Mouse (Mus musculus): ENCODE results near the gene Olfr1085. TPM values are rescaled to one million over a fixed set of nuclear protein-coding genes. Genes with fewer than 3 reads are reported as not detected.
"Not testable (repeated sequence)": the region's sequence is repeated elsewhere in the genome, so short reads cannot be mapped to it uniquely, and the experiment has no call there.

Gene Olfr1085
- polyA plus RNA-seq (2014; fragmentation: Nextera tagmentation; extraction: Ambion mirVana) = not detected in 2 replicates

DNA sequence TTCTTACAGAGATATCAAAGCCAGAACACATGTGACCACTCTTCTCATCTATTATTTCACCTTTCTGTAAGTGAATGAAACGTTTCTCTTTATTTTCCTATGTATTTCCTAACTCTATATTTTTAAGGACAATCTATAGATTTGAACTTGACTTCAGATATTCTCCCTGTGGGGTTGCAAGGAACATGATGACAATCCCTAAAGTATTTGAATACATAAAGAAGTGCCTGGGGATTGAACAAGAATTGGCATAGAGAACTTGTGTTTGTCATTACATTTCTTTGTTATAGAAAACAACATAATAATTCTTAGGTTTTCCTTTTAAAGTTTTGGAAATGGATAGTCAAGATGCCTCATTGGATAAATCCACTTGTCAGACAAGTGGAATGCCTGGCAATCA is at the start of gene Olfr1085:
Gene Olfr1085, minus strand, starts transcription at position 101 of the 400 bp plus-strand sequence.
- ATAC-seq (ENCODE audit: low FRiP score) (no peak), DNase-seq (ENCODE audit: low spot score) (no peak)
- Histone ChIP-seq H3K36me3 (ENCODE audit: control insufficient read depth, insufficient read depth, low read length) (no peaks in the 10 kb centered on the region), H3K4me1 (replicated peaks; ENCODE audit: control insufficient read depth, insufficient read depth, low read length) (no peaks in the 10 kb centered on the region), H3K27me3 (ENCODE audit: control insufficient read depth, insufficient read depth, low read length) (no peaks in the 10 kb centered on the region), H3K4me3 (ENCODE audit: low read depth, low read length) (no peak within 1 kb of the TSS), H3K4me2 (replicated peaks; ENCODE audit: low read depth, low read length) (no peak within 1 kb of the TSS), H3K9ac (ENCODE audit: low read depth, low read length) (no peak within 1 kb of the TSS), H3K27ac (ENCODE audit: low read depth, low read length) (no peak within 1 kb of the TSS), H3K9me3 (ENCODE audit: control insufficient read depth, low read length) (no peaks in the 10 kb centered on the region)
- 39% methylated on average over 1 of the region's 1 CpGs for WGBS

DNA sequence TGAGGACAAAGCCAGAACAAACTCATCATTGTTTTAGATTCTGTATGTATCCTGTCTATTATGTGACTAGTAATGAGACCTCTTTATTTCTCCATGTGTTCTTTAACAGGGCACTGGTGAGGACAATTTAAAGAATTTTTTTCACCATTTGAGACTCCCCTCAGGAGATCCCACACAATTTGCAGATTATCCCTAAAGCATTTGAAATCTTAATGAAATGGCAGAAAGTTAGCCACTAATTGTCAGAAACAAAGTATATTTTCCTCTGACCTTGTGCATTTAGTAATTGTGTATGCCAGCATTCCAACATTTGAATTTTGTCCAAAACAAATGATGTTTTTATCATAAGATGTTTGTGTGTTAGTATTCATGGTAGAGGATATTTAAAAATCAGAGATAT is 36.5 kb upstream of the Olfr1085 start, which contains the start of gene Olfr1087:
Gene Olfr1087, minus strand, starts transcription at position 101 of the 400 bp plus-strand sequence.
- no peak within 1 kb of the TSS for H3K9ac ChIP-seq (ENCODE audit: low read depth, low read length)
- DNase-seq (ENCODE audit: low spot score) (no peak), ATAC-seq (ENCODE audit: low FRiP score) (no peak)
- no peaks in the 10 kb centered on the region for H3K9me3 ChIP-seq (ENCODE audit: control insufficient read depth, low read length)
- H3K4me3 ChIP-seq (ENCODE audit: low read depth, low read length) = no peak within 1 kb of the TSS
- no peaks in the 10 kb centered on the region for H3K27me3 ChIP-seq (ENCODE audit: control insufficient read depth, insufficient read depth, low read length)
- no peak within 1 kb of the TSS for H3K27ac ChIP-seq (ENCODE audit: low read depth, low read length)
- H3K36me3 ChIP-seq (ENCODE audit: control insufficient read depth, insufficient read depth, low read length) = no peaks in the 10 kb centered on the region
- H3K4me2 ChIP-seq (replicated peaks; ENCODE audit: low read depth, low read length) = no peak within 1 kb of the TSS
- H3K4me1 ChIP-seq (replicated peaks; ENCODE audit: control insufficient read depth, insufficient read depth, low read length) = no peaks in the 10 kb centered on the region

DNA sequence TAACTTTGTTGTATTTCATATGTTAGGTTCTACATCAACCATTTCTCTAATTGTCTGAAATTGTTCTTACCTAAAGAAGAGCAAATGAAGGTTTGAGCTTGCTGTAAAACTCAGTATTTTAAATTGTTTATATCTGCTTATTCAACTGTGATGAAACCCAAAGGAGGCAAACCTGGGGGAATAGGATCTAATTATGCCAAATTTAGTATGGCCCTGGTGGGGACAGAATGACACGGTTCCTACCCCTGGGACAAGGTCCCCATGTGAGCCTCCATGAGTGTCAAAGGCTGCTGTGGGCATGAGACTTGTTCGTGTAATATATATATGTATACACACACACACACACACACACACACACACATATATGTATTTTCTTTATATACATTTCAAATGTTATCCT is 18.2 kb upstream of the Olfr1085 start, which contains the start of gene Olfr1086:
Gene Olfr1086, minus strand, starts transcription at position 101 of the 400 bp plus-strand sequence.
- no peaks in the 10 kb centered on the region for H3K4me1 ChIP-seq (replicated peaks; ENCODE audit: control insufficient read depth, insufficient read depth, low read length)
- no peaks in the 10 kb centered on the region for H3K9me3 ChIP-seq (ENCODE audit: control insufficient read depth, low read length)
- H3K4me3 ChIP-seq (ENCODE audit: low read depth, low read length) = no peak within 1 kb of the TSS
- no peaks in the 10 kb centered on the region for H3K36me3 ChIP-seq (ENCODE audit: control insufficient read depth, insufficient read depth, low read length)
- no peak within 1 kb of the TSS for H3K9ac ChIP-seq (ENCODE audit: low read depth, low read length)
- no peak for ATAC-seq (ENCODE audit: low FRiP score)
- WGBS = 78% methylated on average over 2 of the region's 2 CpGs
- H3K27ac ChIP-seq (ENCODE audit: low read depth, low read length) = no peak within 1 kb of the TSS
- no peak for DNase-seq (ENCODE audit: low spot score)
- no peak within 1 kb of the TSS for H3K4me2 ChIP-seq (replicated peaks; ENCODE audit: low read depth, low read length)
- H3K27me3 ChIP-seq (ENCODE audit: control insufficient read depth, insufficient read depth, low read length) = no peaks in the 10 kb centered on the region

DNA sequence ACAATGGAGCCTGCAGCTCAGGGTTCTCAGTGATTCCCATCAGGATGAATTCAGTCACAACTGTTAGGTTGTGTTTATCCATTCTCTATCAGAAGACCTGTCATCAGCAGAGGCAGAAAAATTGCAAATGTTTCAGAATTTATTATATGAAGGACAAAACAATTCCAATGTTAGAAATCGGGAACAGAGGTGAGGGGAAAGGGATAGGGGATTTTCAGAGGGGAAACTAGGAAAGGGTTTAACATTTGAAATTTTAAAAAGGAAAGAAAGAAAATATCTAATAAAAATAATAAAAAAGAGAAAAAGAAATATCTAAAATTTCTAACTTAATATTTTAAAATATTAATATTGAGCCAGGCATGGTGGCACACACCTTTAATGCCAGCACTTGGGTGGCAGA is 22.2 kb downstream of the Olfr1085 start, which contains the start of gene Olfr1084:
Gene Olfr1084, minus strand, starts transcription at position 101 of the 400 bp plus-strand sequence.
- 80% methylated on average over 1 of the region's 1 CpGs for WGBS
- not testable (repeated sequence) for H3K27me3 ChIP-seq (ENCODE audit: control insufficient read depth, insufficient read depth, low read length); DNase-seq (ENCODE audit: low spot score); H3K4me1 ChIP-seq (replicated peaks; ENCODE audit: control insufficient read depth, insufficient read depth, low read length); H3K4me3 ChIP-seq (ENCODE audit: low read depth, low read length); H3K9me3 ChIP-seq (ENCODE audit: control insufficient read depth, low read length); H3K9ac ChIP-seq (ENCODE audit: low read depth, low read length); H3K27ac ChIP-seq (ENCODE audit: low read depth, low read length); ATAC-seq (ENCODE audit: low FRiP score); H3K36me3 ChIP-seq (ENCODE audit: control insufficient read depth, insufficient read depth, low read length); H3K4me2 ChIP-seq (replicated peaks; ENCODE audit: low read depth, low read length)

Other genes starting within 250 kb of the Olfr1085 start
- gene Olfr1061, start 248.0 kb downstream of the Olfr1085 start, polyA plus RNA-seq (2014; fragmentation: Nextera tagmentation; extraction: Ambion mirVana) = not detected in 2 replicates
- not detected in 2 replicates for gene Olfr1062, start 235.3 kb downstream of the Olfr1085 start, polyA plus RNA-seq (2014; fragmentation: Nextera tagmentation; extraction: Ambion mirVana)
- not detected in 2 replicates for gene Olfr1065, start 211.4 kb downstream of the Olfr1085 start, polyA plus RNA-seq (2014; fragmentation: Nextera tagmentation; extraction: Ambion mirVana)
- not detected in 2 replicates for gene Olfr1066, start 205.8 kb downstream of the Olfr1085 start, polyA plus RNA-seq (2014; fragmentation: Nextera tagmentation; extraction: Ambion mirVana)
- not detected in 2 replicates for gene Olfr228, start 174.6 kb downstream of the Olfr1085 start, polyA plus RNA-seq (2014; fragmentation: Nextera tagmentation; extraction: Ambion mirVana)
- gene Olfr1076, start 153.6 kb downstream of the Olfr1085 start, polyA plus RNA-seq (2014; fragmentation: Nextera tagmentation; extraction: Ambion mirVana) = not detected in 2 replicates
- gene Olfr1079, start 119.5 kb downstream of the Olfr1085 start, polyA plus RNA-seq (2014; fragmentation: Nextera tagmentation; extraction: Ambion mirVana) = not detected in 2 replicates
- gene Olfr1080, start 103.8 kb downstream of the Olfr1085 start, polyA plus RNA-seq (2014; fragmentation: Nextera tagmentation; extraction: Ambion mirVana) = not detected in 2 replicates
- gene Olfr1082, start 63.1 kb downstream of the Olfr1085 start, polyA plus RNA-seq (2014; fragmentation: Nextera tagmentation; extraction: Ambion mirVana) = not detected in 2 replicates
- not detected in 2 replicates for gene Olfr1084, start 22.3 kb downstream of the Olfr1085 start, polyA plus RNA-seq (2014; fragmentation: Nextera tagmentation; extraction: Ambion mirVana)
- gene Olfr1086, start 18.1 kb upstream of the Olfr1085 start, polyA plus RNA-seq (2014; fragmentation: Nextera tagmentation; extraction: Ambion mirVana) = not detected in 2 replicates
- gene Olfr1087, start 36.4 kb upstream of the Olfr1085 start, polyA plus RNA-seq (2014; fragmentation: Nextera tagmentation; extraction: Ambion mirVana) = not detected in 2 replicates
- not detected in 2 replicates for gene Olfr1089, start 71.7 kb upstream of the Olfr1085 start, polyA plus RNA-seq (2014; fragmentation: Nextera tagmentation; extraction: Ambion mirVana)
- not detected in 2 replicates for gene Olfr1090, start 97.0 kb upstream of the Olfr1085 start, polyA plus RNA-seq (2014; fragmentation: Nextera tagmentation; extraction: Ambion mirVana)
- gene Olfr1093, start 120.5 kb upstream of the Olfr1085 start, polyA plus RNA-seq (2014; fragmentation: Nextera tagmentation; extraction: Ambion mirVana) = not detected in 2 replicates
- not detected in 2 replicates for gene Olfr141, start 148.0 kb upstream of the Olfr1085 start, polyA plus RNA-seq (2014; fragmentation: Nextera tagmentation; extraction: Ambion mirVana)
- not detected in 2 replicates for gene Olfr1094, start 162.6 kb upstream of the Olfr1085 start, polyA plus RNA-seq (2014; fragmentation: Nextera tagmentation; extraction: Ambion mirVana)
- gene Olfr1095, start 189.7 kb upstream of the Olfr1085 start, polyA plus RNA-seq (2014; fragmentation: Nextera tagmentation; extraction: Ambion mirVana) = not detected in 2 replicates
- not detected in 2 replicates for gene Gm13723, start 212.8 kb upstream of the Olfr1085 start, polyA plus RNA-seq (2014; fragmentation: Nextera tagmentation; extraction: Ambion mirVana)
- gene Olfr1097, start 230.2 kb upstream of the Olfr1085 start, polyA plus RNA-seq (2014; fragmentation: Nextera tagmentation; extraction: Ambion mirVana) = not detected in 2 replicates

All from hindbrain, embryonic 11.5 days (tissue).